Mouse (Mus musculus) heart, adult 8-10 months (tissue): ENCODE measurements around the gene Vmn2r111. TPM values are rescaled to one million over a fixed set of nuclear protein-coding genes. Genes with fewer than 3 reads are reported as not detected.
"Not testable (repeated sequence)": the region's sequence is repeated elsewhere in the genome, so short reads cannot be mapped to it uniquely, and the experiment has no call there.

Source experiments
- DNase-seq: peaks from one replicate; pipeline ENCODE4 v3.0.0; 2022; ENCODE audit warnings: low spot score
- total RNA-seq, 4 experiments: library from RNA; stranded (reverse); gene quantifications; 2 replicates each; pipeline ENCODE4 v1.2.4; 2022

The Vmn2r111 gene
- not detected for total RNA-seq

- DNase-seq = not testable (repeated sequence)
Observed at GRCm38 (mm10) chr17:22573382-22573781, at the start of gene Vmn2r111. Gene Vmn2r111, minus strand, starts transcription at chr17:22573482.

DNA sequence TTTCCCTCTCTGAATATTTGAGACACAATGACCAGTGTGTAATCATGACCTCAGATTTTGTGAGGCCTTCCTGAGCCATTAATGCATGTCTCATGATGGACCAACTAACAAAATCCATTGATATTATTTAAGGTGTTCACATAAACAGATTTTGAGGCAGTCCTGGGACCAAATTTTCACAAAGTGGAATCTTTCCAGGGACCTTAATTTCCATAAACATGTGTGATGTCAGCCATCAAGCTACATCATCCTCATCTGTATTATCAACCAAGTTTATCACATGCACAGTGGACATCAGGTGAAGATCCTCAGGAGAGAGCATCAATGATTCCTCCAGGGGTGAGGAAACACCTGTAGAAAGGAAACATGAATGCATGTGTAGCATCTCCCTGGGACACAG, 27.4 kb upstream of the Vmn2r111 start, which contains the start of gene Vmn2r112:
TSS of gene Vmn2r112 (plus strand) at position 301 of the 400 bp plus-strand sequence.
- DNase-seq = not testable (repeated sequence)

DNA sequence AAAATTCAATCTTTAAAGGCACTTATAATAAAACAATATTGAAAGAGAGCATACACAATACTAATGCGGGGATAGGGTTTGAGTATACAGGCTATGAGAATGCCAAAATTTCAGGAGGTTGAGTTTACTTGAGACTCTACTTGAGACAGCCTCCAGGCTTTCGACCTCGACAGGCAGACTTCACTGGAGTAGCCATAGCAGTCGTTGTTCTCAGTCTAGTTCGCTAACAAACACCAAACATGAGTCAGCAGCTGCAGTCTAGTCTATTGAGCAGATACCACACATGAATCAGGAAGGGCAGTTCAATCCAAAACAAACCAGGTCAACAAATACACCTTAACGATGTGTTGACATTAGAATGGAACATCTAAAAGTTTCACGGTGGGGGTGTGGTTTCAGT, 52.8 kb downstream of the Vmn2r111 start:
- not testable (repeated sequence) for DNase-seq

DNA sequence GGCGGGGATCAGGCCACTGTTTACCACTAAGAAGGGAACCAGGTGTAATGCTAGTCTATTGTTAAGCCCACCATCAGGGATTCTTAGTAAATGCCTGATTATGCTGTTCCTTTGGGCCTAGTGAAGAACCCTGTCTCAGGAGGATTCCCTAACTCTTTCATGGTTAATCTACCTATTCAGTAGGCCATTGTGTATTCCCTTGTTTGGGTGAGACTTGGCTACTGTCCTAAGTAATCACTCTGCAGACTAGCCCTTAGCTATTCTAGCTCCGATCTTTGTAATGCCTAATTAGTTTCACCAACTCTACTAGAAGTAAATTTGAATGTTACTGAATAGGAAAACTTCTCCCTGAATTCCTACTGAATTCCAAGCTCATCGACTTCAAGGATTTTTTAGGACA, 53.2 kb downstream of the Vmn2r111 start:
- not testable (repeated sequence) for DNase-seq

- DNase-seq = no peak
Observed at GRCm38 (mm10) chr17:22497120-22497519, 76.2 kb downstream of the Vmn2r111 start.

Other genes with a start within 250 kb of the Vmn2r111 start
- gene Zfp944, start 212.1 kb downstream of the Vmn2r111 start, total RNA-seq = 1 to 10 TPM; 3.3 to 5.1 (median 4.5) TPM
- gene Zfp758, start 212.0 kb downstream of the Vmn2r111 start, total RNA-seq = 1 to 10 TPM; 7.8 to 9.5 (median 9.3) TPM
- gene Zfp946, start 149.3 kb downstream of the Vmn2r111 start, total RNA-seq = 1 to 10 TPM; 2.8 to 3.9 (median 3.9) TPM
- not detected for gene Vmn2r112, start 27.5 kb upstream of the Vmn2r111 start, total RNA-seq